Mouse (Mus musculus): ENCODE measurements around the gene Iqcf6.
"Not testable (repeated sequence)": the region's sequence is repeated elsewhere in the genome, so short reads cannot be mapped to it uniquely, and the experiment has no call there.

DNA sequence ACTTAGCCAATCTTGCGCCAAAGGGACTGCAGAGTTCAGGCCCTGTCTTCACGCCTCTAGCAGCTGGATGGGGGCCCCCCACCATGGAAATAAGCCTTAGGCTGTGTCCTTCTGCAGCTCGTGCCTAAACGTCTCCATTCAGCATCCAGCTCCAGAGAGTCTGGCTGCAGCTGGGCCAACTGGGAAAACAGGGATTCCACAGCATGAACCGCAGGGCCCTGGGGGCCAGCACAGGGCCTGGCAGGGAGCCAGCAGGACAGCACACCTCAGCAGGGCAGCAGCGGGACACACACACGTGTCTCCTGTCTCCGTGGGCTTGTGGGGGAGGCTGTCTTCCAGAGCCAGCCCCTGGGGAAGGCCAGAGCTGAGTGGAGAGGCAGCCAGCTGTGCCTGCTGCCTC is 1.4 kb downstream of the Iqcf6 start:
- not testable (repeated sequence) for TF ChIP-seq CTCF (IDR thresholded peaks at IDR 0.05; ENCODE audit: control insufficient read depth, insufficient read depth, insufficient replicate concordance, low read depth, low read length); POLR2A (IDR thresholded peaks at IDR 0.05; ENCODE audit: control insufficient read depth, low read depth, low read length)
